In genomic region chr8:11013258-11013657, GRCm38 (mm10) we compare ENCODE assay signal across 9 mouse cellular contexts. TPM values are rescaled to one million over a fixed set of nuclear protein-coding genes. Genes with fewer than 3 reads are reported as not detected.
A peak's percentile ranks its signal among the peaks of the same experiment; 100 is the strongest.
DNase-seq lines count a peak whose midpoint lies in the region; ATAC-seq and TF ChIP-seq lines count a peak whose summit lies in the region.
"Had no signal": no experiment of that assay in that cellular context is flagged by ENCODE, and none has a peak within 500 bp of the region (broad histone marks: within the 10 kb centered on the region; RNA-seq: fewer than 3 reads in every experiment).

No protein-coding gene starts in this region.

- peak overlapping the region; percentile 50; the same call in 1 of the 2 replicates for H3K9ac ChIP-seq in heart, adult 2 months (ENCODE audit: low read depth, low read length)
- 0 out of 2 replicates have a peak overlapping the region, but pooled peaks have one; percentile 17 for H3K9ac ChIP-seq in neural tube, embryonic 15.5 days (replicated peaks)
- H3K9ac ChIP-seq: stomach, embryonic 15.5 days had no signal

- peaks cover 4% of the 10 kb centered on the region for H3K4me1 ChIP-seq in bone marrow, adult 2 months (ENCODE audit: control insufficient read depth, insufficient read depth, low read length)
- H3K4me1 ChIP-seq in heart, adult 2 months (ENCODE audit: control insufficient read depth, insufficient read depth, low read length): peaks cover 2% of the 10 kb centered on the region
- H3K4me1 ChIP-seq in neural tube, embryonic 15.5 days: peaks cover 26% of the 10 kb centered on the region
- H3K4me1 ChIP-seq: stomach, embryonic 15.5 days had no signal

- H3K4me2 ChIP-seq in neural tube, embryonic 15.5 days: no peak overlapping the region
- H3K4me2 ChIP-seq: stomach, embryonic 15.5 days had no signal

- no peak overlapping the region for H3K4me3 ChIP-seq in bone marrow, adult 2 months (replicated peaks; ENCODE audit: control insufficient read depth, low read depth, low read length)
- no peak overlapping the region for H3K4me3 ChIP-seq in heart, adult 2 months
- no peak overlapping the region for H3K4me3 ChIP-seq in left cerebral cortex, adult 2 months
- no peak overlapping the region for H3K4me3 ChIP-seq in neural tube, embryonic 15.5 days (replicated peaks)
- H3K4me3 ChIP-seq: stomach, embryonic 15.5 days had no signal

- TF ChIP-seq EP300 in heart, adult 2 months (IDR thresholded peaks at IDR 0.05; ENCODE audit: insufficient read depth, low read depth, low read length): 0 out of 2 replicates have a peak, but pooled peaks have one; percentile 11

- H3K9me3 ChIP-seq in neural tube, embryonic 15.5 days (replicated peaks): no peaks in the 10 kb centered on the region
- H3K9me3 ChIP-seq: stomach, embryonic 15.5 days had no signal

- TF ChIP-seq CTCF in bone marrow, adult 2 months (IDR thresholded peaks at IDR 0.05; ENCODE audit: control insufficient read depth, insufficient read depth, low read length): peak; percentile 51
- TF ChIP-seq CTCF in heart, adult 2 months (IDR thresholded peaks at IDR 0.05): peak; percentile 79
- peak; percentile 78 for TF ChIP-seq CTCF in left cerebral cortex, adult 2 months (IDR thresholded peaks at IDR 0.05)

- H3K79me2 ChIP-seq in heart, adult 2 months (replicated peaks; ENCODE audit: control insufficient read depth, insufficient read depth, low read length): no peaks in the 10 kb centered on the region

- H3K27ac ChIP-seq in bone marrow, adult 2 months (ENCODE audit: control insufficient read depth, insufficient read depth, low read depth, low read length, poor library complexity): no peak overlapping the region
- H3K27ac ChIP-seq in heart, adult 2 months: no peak overlapping the region
- H3K27ac ChIP-seq in left cerebral cortex, adult 2 months: no peak overlapping the region
- no peak overlapping the region for H3K27ac ChIP-seq in neural tube, embryonic 15.5 days (replicated peaks)
- H3K27ac ChIP-seq: stomach, embryonic 15.5 days had no signal

- no peak for ATAC-seq in neural tube, embryonic 15.5 days (ENCODE audit: low FRiP score)

- WGBS in bone marrow, adult 2 months: 1% methylated on average over 6 of the region's 6 CpGs
- 1% methylated on average over 6 of the region's 6 CpGs for WGBS in heart, adult 2 months
- 1% methylated on average over 6 of the region's 6 CpGs for WGBS in neural tube, embryonic 15.5 days

- no peak for TF ChIP-seq POLR2A in bone marrow, adult 2 months (IDR thresholded peaks at IDR 0.05; ENCODE audit: borderline replicate concordance, control insufficient read depth, low read depth, low read length)
- no peak for TF ChIP-seq POLR2A in heart, adult 2 months (IDR thresholded peaks at IDR 0.05; ENCODE audit: insufficient read depth, low read depth, low read length)

- H3K27me3 ChIP-seq in heart, adult 2 months (ENCODE audit: control insufficient read depth, insufficient read depth, low read length): no peaks in the 10 kb centered on the region
- H3K27me3 ChIP-seq in neural tube, embryonic 15.5 days (replicated peaks): no peaks in the 10 kb centered on the region
- H3K27me3 ChIP-seq: stomach, embryonic 15.5 days had no signal

- H3K36me3 ChIP-seq in heart, adult 2 months (ENCODE audit: control insufficient read depth, insufficient read depth, low read length): no peaks in the 10 kb centered on the region
- H3K36me3 ChIP-seq in neural tube, embryonic 15.5 days: no peaks in the 10 kb centered on the region
- H3K36me3 ChIP-seq: stomach, embryonic 15.5 days had no signal

- intact Hi-C loops in heart, adult 2 months (cut with DNase I): loop anchor here (5.0 kb wide), 2 partner anchors 69 to 174 kb away; no protein-coding TSS in a partner anchor
- intact Hi-C loops in left cerebral cortex, adult 2 months (cut with DNase I): loop anchor here (1.0 to 10.0 kb wide), 3 partner anchors 160 to 1038 kb away; partner anchors contain the start of genes Abhd13 and Lig4

- peak; percentile 76 for DNase-seq in embryo, embryonic 10 days (ENCODE audit: low spot score)
- no peak for DNase-seq in embryo, embryonic 9.5 days (ENCODE audit: extremely low spot score)
- DNase-seq in 3T3-L1 (ENCODE audit: low read depth, low spot score): peak; percentile 78
- peak; percentile 51 to 67 for DNase-seq in heart, adult 2 months
- DNase-seq in left cerebral cortex, adult 2 months (ENCODE audit: extremely low spot score in 1 of 2, low spot score in 2 of 2): peak; percentile 63 to 68
- peak; percentile 46 for DNase-seq in yolk sac, embryonic 10.5 days (ENCODE audit: low spot score)

RNA-seq across cellular contexts. Expression of gene Irs2, which starts 5.0 kb away (rescaled TPM):
- polyA plus RNA-seq in bone marrow, adult 2 months (2011; ENCODE audit: insufficient read depth, insufficient read length, low replicate concordance, missing spikeins): 4.1 and 10.5 TPM in 2 replicates
- total RNA-seq in heart, adult 2 months (2021): 10 to 100 TPM; 13.5 to 19.0 TPM
- polyA plus RNA-seq in heart, adult 2 months (2012; rRNA removed): 4.5 TPM in 2 replicates
- total RNA-seq in left cerebral cortex, adult 2 months (2021): 100 to 1,000 TPM in 1 of 2 experiments, 10 to 100 TPM in 1; 67.1 to 111 TPM
- polyA plus RNA-seq in neural tube, embryonic 15.5 days (2015; fragmentation: Nextera tagmentation; extraction: Ambion mirVana): 5.2 and 5.7 TPM in 2 replicates
